Mouse (Mus musculus): Measurements from ENCODE around the gene Bbip1. TPM values are rescaled to one million over a fixed set of nuclear protein-coding genes. Genes with fewer than 3 reads are reported as not detected.
"Not testable (repeated sequence)": the region's sequence is repeated elsewhere in the genome, so short reads cannot be mapped to it uniquely, and the experiment has no call there.

The Bbip1 gene
- 10 to 100 TPM; 39.2 to 40.7 TPM for total RNA-seq (2021)
- long read RNA-seq, experiment 1, transcript Bbip1-206 (4 exons, 662 nt): major isoform, 19 of 42 reads
- long read RNA-seq, experiment 1, partial matches to known transcripts: 17 of 42 reads
- long read RNA-seq, experiment 1, other reads (novel, unspliced or antisense): 4 of 42 reads
- long read RNA-seq, experiment 2, transcript Bbip1-206 (4 exons, 662 nt): major isoform, 20 of 41 reads
- long read RNA-seq, experiment 2, partial matches to known transcripts: 14 of 41 reads
- long read RNA-seq, experiment 2, other reads (novel, unspliced or antisense): 6 of 41 reads

GRCm38 (mm10) chr19:53943802-53944785, at the start of gene Bbip1, which contains the start of gene Shoc2:
TSS of gene Bbip1 (minus strand) at chr19:53944627.
TSS of gene Shoc2 (plus strand) at chr19:53944306.
- DNase-seq (ENCODE audit: low spot score): peak; percentile 99

GRCm38 (mm10) chr19:53993860-53994259, 49.4 kb upstream of the Bbip1 start:
- DNase-seq (ENCODE audit: low spot score): no peak

- no peak for DNase-seq (ENCODE audit: low spot score)
Observed at GRCm38 (mm10) chr19:53990538-53990937, 46.1 kb upstream of the Bbip1 start.

DNA sequence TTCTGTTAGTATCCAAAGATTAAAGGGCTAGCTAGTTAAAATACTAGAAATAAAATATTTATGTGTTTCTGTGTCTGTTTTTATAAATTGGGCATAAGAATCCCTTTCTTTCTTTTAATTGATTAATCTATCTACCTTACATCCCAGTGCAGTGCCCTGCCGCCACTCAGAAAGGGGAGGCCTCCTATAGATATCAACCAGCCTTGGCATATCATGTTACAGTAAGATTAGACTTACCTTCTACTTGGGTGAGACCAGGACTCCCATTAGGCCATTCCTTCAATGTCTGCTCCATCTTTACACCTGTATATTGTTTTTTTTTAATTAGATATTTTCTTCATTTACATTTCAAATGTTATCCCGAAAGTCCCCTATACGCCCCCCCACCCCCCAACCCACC, 40.2 kb upstream of the Bbip1 start:
- no peak for DNase-seq (ENCODE audit: low spot score)

- no peak for DNase-seq (ENCODE audit: low spot score)
Observed at GRCm38 (mm10) chr19:53983336-53983735, 38.9 kb upstream of the Bbip1 start.

- no peak for DNase-seq (ENCODE audit: low spot score)
Observed at GRCm38 (mm10) chr19:53982041-53982440, 37.6 kb upstream of the Bbip1 start.

GRCm38 (mm10) chr19:53973656-53974055, 29.2 kb upstream of the Bbip1 start:
- no peak for DNase-seq (ENCODE audit: low spot score)

- no peak for DNase-seq (ENCODE audit: low spot score)
Observed at GRCm38 (mm10) chr19:53971938-53972337, 27.5 kb upstream of the Bbip1 start.

GRCm38 (mm10) chr19:53969226-53969625, 24.8 kb upstream of the Bbip1 start:
- DNase-seq (ENCODE audit: low spot score): no peak

DNA sequence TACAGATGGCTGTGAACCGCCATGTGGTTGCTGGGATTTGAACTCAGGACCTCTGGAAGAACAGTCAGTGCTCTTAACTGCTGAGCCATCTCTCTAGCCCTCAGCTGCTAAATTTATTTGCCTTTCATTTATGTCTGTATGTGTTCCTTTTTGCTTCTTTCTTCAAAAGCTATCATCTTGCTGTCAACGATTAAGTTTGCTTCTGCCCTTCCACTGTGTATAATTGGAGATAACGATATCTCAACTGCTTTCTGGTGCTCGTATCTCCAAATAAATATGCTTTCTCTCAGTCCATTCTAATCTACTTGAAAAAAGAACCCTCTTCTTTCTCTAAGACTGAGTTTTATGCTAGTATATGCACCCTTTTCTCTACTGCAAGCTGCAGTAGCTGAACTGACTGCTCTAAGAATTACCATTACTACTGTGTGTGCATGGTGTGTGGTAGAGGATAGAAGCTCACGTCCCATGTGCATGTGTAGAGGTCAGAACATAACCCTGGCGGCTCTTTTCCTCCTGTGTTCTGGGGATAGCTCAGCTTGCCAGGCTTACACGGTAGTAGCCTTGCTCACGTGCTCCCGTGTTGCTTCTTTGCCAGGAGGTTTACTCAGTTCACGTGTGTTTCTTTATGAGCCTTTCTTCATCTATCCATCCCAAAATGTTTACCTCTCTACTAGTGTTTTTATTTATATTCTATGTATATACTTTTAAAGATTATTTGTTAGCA, 20.6 kb upstream of the Bbip1 start:
- no peak for DNase-seq (ENCODE audit: low spot score)

DNA sequence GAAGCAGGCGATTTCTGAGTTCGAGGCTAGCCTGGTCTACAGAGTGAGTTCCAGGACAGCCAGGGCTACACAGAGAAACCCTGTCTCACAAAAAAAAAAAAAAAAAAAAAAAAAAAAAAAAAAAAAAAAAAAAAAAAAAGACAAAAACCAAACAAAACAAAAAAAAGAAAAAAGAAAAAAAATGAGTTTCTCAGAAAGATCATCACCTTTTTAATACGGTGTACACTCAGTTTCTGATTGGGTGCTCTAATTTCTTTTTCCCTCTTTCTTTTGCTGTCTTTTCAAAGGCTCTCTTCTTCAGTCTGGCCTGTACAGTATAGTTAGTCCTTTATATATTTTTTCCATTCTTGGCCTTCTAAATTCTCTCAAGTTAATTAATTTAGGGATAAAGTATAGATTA, 19.9 kb upstream of the Bbip1 start:
- not testable (repeated sequence) for DNase-seq (ENCODE audit: low spot score)

- no peak for DNase-seq (ENCODE audit: low spot score)
Observed at GRCm38 (mm10) chr19:53962511-53962910, 18.1 kb upstream of the Bbip1 start.

- no peak for DNase-seq (ENCODE audit: low spot score)
Observed at GRCm38 (mm10) chr19:53957513-53957912, 13.1 kb upstream of the Bbip1 start.

- peak; percentile 32 for DNase-seq (ENCODE audit: low spot score)
Observed at GRCm38 (mm10) chr19:53945171-53946042, 980 bp upstream of the Bbip1 start.

DNA sequence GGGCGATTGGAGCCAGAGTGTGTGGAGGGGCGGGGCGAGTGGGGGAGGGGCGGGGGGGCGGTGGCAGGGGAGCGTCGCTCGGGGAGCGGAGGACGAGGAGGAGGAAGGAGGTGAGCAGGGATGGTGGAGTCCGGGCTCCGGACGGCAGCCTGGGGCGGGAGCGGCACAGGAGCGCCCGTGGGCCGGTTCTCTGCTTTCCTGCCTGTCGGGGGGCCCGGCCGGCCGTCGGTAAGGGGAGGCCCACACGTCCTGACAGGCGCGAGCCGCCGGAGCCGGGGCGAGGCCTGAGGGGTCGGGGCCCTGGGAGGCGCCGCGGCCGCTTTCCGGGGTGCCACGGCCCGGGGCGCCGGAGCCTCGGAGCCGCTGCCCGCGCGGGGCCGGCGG, 351 bp upstream of the Bbip1 start:
- no peak for DNase-seq (ENCODE audit: low spot score)

GRCm38 (mm10) chr19:53942342-53942741, 2.1 kb downstream of the Bbip1 start:
- DNase-seq (ENCODE audit: low spot score): no peak

DNA sequence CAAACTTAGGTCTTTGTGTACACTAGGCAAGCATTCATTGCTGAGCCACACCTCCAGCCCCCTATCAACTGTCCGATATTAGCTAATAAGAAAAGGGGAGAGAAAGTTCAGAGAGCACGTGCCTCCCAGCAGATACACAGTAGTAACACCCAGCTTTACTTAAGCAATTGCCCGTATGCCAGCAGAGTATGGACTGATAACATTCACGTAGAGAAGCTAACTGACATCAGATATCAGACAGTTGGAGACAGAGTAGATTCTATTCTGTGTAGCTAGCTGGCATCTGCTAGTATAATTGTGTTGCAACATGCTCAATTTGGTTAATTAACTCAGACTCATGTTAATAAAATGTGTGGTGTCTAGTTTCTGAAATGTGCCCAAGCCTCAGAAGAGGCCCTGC, 3.3 kb downstream of the Bbip1 start:
- no peak for DNase-seq (ENCODE audit: low spot score)

DNA sequence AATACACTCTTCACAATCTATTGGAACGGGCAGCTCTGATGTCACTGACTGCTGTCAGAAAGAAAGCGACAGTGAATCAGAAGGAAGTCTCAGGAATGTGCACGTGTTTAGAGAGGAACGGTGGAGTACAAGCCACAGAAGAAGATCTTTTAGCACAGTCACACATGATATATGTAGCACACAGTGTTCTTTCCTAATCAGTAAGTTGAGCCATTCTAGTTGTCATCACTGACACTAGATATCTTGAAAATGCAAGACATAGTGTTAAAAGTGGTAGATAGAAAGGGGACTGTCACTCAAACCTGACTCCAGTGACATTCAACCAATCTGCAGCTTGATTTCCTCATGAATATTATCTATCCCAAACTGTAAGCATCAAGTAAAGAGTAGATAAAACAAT, 5.0 kb downstream of the Bbip1 start:
- no peak for DNase-seq (ENCODE audit: low spot score)

GRCm38 (mm10) chr19:53934046-53934445, 10.4 kb downstream of the Bbip1 start:
- no peak for DNase-seq (ENCODE audit: low spot score)

DNA sequence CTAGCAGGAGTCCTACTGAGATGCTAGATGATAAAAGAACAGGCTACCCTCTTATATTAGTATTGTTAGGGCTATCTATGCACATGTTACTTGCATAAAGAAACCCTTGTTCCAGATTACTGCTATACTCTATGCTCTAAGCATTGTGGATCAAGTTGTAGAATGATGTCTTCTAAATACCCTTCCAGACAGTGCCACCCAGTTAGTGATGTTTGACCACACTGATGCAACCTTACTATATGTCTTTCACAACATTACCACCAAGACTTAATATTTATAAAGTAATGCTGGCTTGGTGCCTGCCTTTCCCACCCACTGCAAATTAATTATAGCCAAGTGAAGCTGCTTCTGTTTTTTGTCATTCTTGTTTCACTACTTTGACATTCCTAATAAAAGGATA, 11.4 kb downstream of the Bbip1 start:
- DNase-seq (ENCODE audit: low spot score): no peak

- DNase-seq (ENCODE audit: low spot score): no peak
Observed at GRCm38 (mm10) chr19:53929218-53929617, 15.2 kb downstream of the Bbip1 start.
